Mouse (Mus musculus): ENCODE measurements around the gene Gpr18.

Gene Gpr18

GRCm38 (mm10) chr14:121926901-121927300, 11.3 kb upstream of the Gpr18 start:
- in situ Hi-C loops (cut with MboI; ENCODE audit: low sequenced_read_pairs), result no loop called here

DNA sequence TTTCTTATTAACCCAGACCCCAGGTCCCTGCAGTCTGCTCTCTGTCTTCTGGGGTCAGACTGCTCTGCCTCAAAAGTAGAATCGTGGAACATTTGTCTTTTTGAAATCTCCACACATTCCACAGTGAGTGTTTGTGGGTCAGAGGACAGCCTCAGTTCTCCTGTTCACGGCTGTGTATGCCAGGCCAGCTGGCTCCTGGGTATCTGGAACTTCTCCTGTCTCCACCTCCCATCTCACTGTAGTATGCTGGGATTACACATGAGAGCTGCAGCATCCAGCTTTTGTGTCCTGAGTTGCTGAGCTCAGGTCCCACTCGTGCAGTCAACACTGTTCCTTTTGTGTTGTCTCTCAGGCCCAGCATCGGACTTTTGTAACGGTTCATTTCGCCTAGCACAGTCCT, 9.3 kb upstream of the Gpr18 start:
- in situ Hi-C loops (cut with MboI; ENCODE audit: low sequenced_read_pairs), result no loop called here

DNA sequence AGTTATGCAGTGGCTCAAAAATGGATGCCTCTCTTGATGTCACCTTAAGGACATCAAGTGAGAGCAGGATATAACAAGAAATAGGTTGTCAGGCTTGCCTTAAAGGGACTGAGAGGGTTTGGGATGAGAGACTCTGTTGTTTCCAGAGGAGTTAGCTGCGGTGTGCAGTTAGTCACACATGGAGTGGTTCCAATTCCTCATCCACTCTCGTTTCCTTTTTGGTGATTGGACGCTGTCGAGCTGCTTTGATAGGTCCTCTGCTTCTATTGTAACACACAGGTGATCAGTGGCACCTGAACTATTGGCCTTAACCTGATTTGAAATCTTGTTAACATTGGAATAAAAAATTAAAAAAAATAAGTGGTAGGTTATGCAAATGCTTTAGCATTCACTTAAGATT, 7.2 kb upstream of the Gpr18 start:
- in situ Hi-C loops (cut with MboI; ENCODE audit: low sequenced_read_pairs), result no loop called here

GRCm38 (mm10) chr14:121922016-121922415, 6.4 kb upstream of the Gpr18 start:
- in situ Hi-C loops (cut with MboI; ENCODE audit: low sequenced_read_pairs), result no loop called here

DNA sequence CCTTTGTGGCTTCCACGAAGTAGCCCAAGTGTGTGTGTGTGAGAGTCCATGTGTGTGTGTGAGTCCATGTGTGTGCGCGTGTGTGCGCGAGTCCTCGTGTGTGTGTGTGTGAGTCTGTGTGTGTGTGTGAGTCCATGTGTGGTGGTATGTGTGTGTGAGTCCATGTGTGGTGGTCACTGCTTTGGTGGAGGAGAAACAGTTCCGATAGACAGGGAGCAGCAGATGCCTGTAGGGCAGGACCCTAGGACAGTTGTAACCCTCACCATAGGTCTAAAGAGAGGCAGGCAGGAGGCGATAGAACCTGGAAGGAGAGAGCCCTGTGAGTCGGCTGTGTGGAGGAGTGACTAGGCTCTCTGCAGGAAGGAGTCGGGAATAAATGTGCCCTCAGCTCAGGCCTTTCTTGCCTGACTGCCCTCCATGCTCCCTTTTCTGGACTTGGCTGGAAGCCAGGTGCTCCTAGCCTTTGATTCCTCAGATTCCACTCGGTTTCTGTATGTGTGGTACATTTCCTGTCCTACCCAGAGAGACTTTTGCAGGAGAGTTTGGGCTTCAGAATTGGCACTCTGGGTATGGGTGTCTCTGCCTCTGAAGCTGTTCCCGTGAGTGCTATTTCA, 5.0 kb upstream of the Gpr18 start:
- in situ Hi-C loops (cut with MboI; ENCODE audit: low sequenced_read_pairs), result no loop called here

DNA sequence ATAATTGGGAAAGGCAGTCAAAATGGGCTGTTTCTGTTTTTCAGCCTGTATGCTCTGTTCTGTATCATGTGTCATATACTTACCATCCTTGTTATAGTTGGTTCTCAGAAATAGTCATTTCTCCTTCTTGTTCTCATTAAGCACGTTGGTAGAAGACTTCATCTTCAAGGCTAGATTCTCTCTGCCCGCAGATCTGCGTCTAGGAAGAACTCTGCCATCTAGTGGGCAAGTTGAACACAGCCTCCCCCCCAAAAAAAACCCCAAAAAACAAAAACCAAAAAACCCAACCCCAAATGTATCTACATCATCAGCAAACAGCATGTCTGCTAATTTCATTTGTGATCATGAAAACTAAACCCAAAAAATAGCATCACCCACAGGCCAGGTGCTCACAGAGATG, 4.2 kb upstream of the Gpr18 start:
- in situ Hi-C loops (cut with MboI; ENCODE audit: low sequenced_read_pairs), result no loop called here

GRCm38 (mm10) chr14:121918266-121918665, 2.7 kb upstream of the Gpr18 start:
- in situ Hi-C loops (cut with MboI; ENCODE audit: low sequenced_read_pairs), result no loop called here

GRCm38 (mm10) chr14:121916311-121917094, 922 bp upstream of the Gpr18 start:
- in situ Hi-C loops (cut with MboI; ENCODE audit: low sequenced_read_pairs), result no loop called here

- in situ Hi-C loops (cut with MboI; ENCODE audit: low sequenced_read_pairs), result no loop called here
Observed at GRCm38 (mm10) chr14:121915143-121915542, 438 bp downstream of the Gpr18 start.

DNA sequence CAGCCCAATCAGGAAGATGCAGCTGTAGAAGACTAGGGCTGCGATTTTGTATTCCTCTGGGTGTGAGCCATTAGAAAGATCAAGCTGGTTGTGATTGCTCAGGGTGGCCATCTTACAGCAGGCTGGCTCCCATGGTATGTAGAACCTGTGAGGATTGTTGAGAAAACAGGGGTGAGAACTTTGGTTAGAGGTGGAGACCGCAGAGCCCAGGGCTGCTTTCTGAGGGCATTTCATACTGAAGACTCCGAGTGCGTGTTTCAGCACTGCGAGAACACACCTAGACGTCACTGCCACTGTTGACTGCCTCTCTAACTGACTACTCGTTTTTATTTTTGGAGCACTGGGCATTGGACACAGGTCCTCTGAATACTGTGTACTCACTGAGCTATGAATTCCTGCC, 3.1 kb downstream of the Gpr18 start:
- in situ Hi-C loops (cut with MboI; ENCODE audit: low sequenced_read_pairs), result no loop called here

- in situ Hi-C loops (cut with MboI; ENCODE audit: low sequenced_read_pairs), result no loop called here
Observed at GRCm38 (mm10) chr14:121909868-121910267, 5.7 kb downstream of the Gpr18 start.

- in situ Hi-C loops (cut with MboI; ENCODE audit: low sequenced_read_pairs), result no loop called here
Observed at GRCm38 (mm10) chr14:121906992-121907681, 8.4 kb downstream of the Gpr18 start.

DNA sequence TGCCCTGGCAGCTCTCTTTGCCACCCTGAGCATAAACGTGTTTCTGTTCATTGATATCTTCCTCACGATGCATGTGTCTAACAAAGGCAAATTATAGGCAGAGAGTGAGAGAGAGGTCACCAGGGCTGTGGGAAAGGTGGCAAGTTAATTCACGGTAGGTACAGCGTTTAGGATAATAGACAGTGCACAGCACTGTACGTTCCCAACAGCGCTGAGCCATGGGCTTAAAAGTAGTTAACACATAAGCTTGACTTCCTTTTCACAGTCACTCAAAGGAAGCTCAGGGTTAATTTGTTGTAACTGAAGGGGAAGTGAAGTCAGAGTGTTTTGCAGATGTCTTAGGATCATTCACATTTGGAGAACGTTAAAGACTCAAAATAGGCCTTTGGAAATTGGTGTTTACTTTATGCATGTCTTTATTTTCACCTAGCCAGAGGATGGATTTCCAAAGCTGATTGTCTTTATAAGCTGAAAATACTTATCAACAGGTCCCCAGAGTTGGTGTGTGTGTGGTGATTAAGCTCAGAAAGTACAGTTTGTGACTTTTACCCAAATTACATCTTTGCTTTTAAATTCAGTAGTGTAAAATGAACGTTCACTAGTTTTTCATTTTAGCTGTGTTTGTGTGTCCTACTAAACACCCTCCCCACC, 9.1 kb downstream of the Gpr18 start:
- in situ Hi-C loops (cut with MboI; ENCODE audit: low sequenced_read_pairs), result no loop called here

DNA sequence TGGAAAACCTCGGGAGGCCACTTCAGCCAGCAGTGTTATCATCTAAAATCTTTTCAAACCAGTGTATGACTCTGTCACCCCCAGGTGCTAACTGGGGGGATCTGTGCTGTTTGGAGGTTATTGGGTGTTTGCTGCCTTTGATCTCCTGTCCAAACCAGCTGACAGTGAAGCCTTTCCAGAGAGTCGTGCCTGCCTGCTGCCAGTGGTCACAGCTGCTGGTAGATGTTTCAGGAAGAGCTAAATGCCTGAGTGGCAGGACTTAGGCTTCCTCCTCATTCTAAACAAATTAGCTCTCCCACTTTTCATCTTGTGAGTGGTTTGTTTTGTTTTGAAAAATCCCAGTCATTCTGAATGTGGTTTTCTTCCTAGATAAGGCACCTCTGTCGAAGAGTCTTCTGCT, 10.8 kb downstream of the Gpr18 start:
- in situ Hi-C loops (cut with MboI; ENCODE audit: low sequenced_read_pairs), result no loop called here

- in situ Hi-C loops (cut with MboI; ENCODE audit: low sequenced_read_pairs), result no loop called here
Observed at GRCm38 (mm10) chr14:121903381-121903876, 12.2 kb downstream of the Gpr18 start.

- in situ Hi-C loops (cut with MboI; ENCODE audit: low sequenced_read_pairs), result no loop called here
Observed at GRCm38 (mm10) chr14:121901511-121901910, 14.1 kb downstream of the Gpr18 start.

DNA sequence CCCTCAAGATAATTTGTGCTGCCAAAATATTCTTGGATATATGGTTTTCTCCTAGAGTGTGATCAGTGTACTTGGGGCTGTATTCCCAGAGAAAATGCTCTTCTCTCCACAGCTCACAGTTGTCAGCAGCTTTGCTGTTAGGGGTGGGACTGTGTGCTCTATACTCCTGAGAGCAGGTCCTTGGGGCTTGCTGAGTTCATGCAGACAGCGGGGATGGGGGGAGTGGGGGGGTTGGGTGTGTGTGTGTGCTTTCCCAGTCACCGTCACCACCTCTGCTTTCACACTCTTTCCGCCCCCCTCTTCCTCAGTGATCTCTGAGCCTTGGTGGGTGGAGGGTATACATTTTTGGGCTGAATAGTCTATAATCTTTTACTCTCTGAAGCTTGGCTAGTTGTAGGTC, 16.5 kb downstream of the Gpr18 start:
- in situ Hi-C loops (cut with MboI; ENCODE audit: low sequenced_read_pairs), result no loop called here

- in situ Hi-C loops (cut with MboI; ENCODE audit: low sequenced_read_pairs), result no loop called here
Observed at GRCm38 (mm10) chr14:121898509-121898908, 17.1 kb downstream of the Gpr18 start.

DNA sequence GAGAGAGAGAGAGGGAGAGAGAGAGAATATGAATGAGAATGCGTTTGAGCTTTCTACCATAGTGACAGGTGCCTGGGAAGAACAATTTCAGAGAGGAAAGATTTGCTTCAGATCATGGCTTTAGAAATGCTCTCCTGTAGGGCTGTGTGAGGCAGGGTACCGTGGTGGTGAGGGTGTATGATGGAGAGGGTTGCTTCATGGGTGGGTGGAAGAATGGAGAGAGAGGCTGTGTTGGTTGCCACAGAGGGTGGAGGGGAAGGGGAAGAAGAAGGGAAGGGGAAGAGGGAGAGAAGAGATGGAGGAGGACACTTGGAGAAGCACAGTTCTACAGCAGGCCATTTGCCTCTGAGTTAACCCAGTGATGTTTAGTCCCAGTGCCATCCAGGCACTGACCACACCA, 17.8 kb downstream of the Gpr18 start:
- in situ Hi-C loops (cut with MboI; ENCODE audit: low sequenced_read_pairs), result no loop called here

DNA sequence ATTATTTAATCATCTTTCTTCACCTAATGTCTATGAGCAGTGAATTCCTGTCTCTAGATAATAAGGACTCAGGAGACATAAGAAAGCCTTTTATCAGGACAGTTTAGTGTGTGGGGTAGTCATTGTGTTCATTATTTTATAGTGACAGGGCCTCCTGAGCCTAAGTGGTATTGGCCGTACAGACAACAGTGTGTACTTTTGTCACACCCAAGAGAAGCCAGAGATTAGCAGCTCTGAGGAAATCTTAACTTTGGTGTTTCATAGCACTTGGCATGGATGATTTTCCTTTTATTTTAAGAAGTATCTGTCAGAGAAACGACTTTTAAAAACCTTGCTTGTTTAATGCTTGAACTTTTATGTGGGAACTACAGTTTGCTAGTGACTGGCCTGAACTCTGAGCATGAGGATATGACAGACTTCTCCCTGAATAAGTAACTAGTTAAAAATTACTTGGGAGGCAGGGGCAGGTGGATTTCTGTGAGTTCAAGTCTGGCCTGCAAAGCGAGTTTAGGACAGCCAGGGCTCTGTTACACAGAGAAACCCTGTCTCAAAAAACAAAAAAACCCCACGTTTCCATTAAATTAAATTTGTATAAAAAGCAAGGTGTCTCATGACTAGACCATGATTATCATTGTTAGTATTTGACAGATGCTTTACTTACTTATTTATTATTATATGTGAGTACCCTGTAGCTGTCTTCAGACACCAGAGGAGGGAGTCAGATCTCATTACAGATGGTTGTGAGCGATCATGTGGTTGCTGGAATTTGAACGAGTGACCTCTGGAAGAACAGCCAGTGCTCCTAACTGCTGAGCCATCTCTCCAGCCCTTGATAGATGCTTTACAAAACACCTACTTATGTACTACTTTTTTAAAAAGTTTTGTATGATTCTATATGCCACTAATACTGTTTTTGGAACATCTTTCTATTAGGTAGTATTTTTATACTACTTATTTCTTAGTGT, 19.2 kb downstream of the Gpr18 start:
- in situ Hi-C loops (cut with MboI; ENCODE audit: low sequenced_read_pairs), result no loop called here

All from CH12F3 (cell line).